Mouse (Mus musculus): ENCODE measurements around the gene Scmh1.

GRCm38 (mm10) chr4:120369156-120369555 is 35.9 kb upstream of the Scmh1 start:
- TF ChIP-seq GATA1 (IDR thresholded peaks at IDR 0.05; ENCODE audit: borderline replicate concordance, low read length) (no peak), FLI1 (IDR thresholded peaks at IDR 0.05; ENCODE audit: low read length) (no peak)

All from megakaryocyte, embryonic 14.5 days (primary cell).